In genomic region chr9:71128911-71129310, GRCm38 (mm10) we compare ENCODE assay signal across 9 mouse cellular contexts. TPM values are rescaled to one million over a fixed set of nuclear protein-coding genes. Genes with fewer than 3 reads are reported as not detected.
DNase-seq lines count a peak whose midpoint lies in the region; ATAC-seq and TF ChIP-seq lines count a peak whose summit lies in the region.
"Had no signal": no experiment of that assay in that cellular context is flagged by ENCODE, and none has a peak within 500 bp of the region (broad histone marks: within the 10 kb centered on the region; RNA-seq: fewer than 3 reads in every experiment).

No protein-coding gene starts in this region.

- peak; percentile 21 for DNase-seq in heart, adult 2 months
- DNase-seq in adipocyte (ENCODE audit: low spot score) = peak; percentile 45
- peak; percentile 84 for DNase-seq in embryo, embryonic 10 days (ENCODE audit: low spot score)
- peak; percentile 77 for DNase-seq in heart, postnatal 4 days
- peak; percentile 54 to 66 for DNase-seq in left cerebral cortex, postnatal 10 days (ENCODE audit: extremely low spot score in 1 of 2, low spot score in 2 of 2)
- DNase-seq in monocyte, adult 2 months (ENCODE audit: low read depth in 1 of 2, low spot score in 2 of 2) = peak; percentile 26 to 48
- DNase-seq in thymus, adult 2 months = peak; percentile 62

- H3K4me2 ChIP-seq in heart, embryonic 11.5 days = no peak overlapping the region
- H3K4me2 ChIP-seq: neural tube, embryonic 13.5 days had no signal

- intact Hi-C loops in heart, adult 2 months (cut with DNase I) = loop anchor here (5.0 to 10.0 kb wide), 2 partner anchors 493 to 724 kb away; no protein-coding TSS in a partner anchor
- intact Hi-C loops in left cerebral cortex, postnatal 10 days (cut with DNase I) = no loop called here

- no peak for TF ChIP-seq EP300 in heart, adult 2 months (IDR thresholded peaks at IDR 0.05; ENCODE audit: insufficient read depth, low read depth, low read length)

- no peak overlapping the region for H3K27ac ChIP-seq in heart, adult 2 months
- no peak overlapping the region for H3K27ac ChIP-seq in heart, embryonic 11.5 days (ENCODE audit: low read depth, low read length)
- no peak overlapping the region for H3K27ac ChIP-seq in thymus, adult 2 months (ENCODE audit: control insufficient read depth, insufficient read depth, low read length)
- H3K27ac ChIP-seq: neural tube, embryonic 13.5 days had no signal

- H3K9me3 ChIP-seq in heart, embryonic 11.5 days (replicated peaks; ENCODE audit: control insufficient read depth, low read length) = no peaks in the 10 kb centered on the region
- H3K9me3 ChIP-seq: neural tube, embryonic 13.5 days had no signal

- no peak overlapping the region for H3K4me3 ChIP-seq in heart, adult 2 months
- no peak overlapping the region for H3K4me3 ChIP-seq in heart, embryonic 11.5 days (ENCODE audit: low read depth, low read length)
- H3K4me3 ChIP-seq in thymus, adult 2 months (ENCODE audit: control insufficient read depth, insufficient read depth, low read length) = no peak overlapping the region
- H3K4me3 ChIP-seq: neural tube, embryonic 13.5 days had no signal

- H3K9ac ChIP-seq in heart, adult 2 months (ENCODE audit: low read depth, low read length) = no peak overlapping the region
- no peak overlapping the region for H3K9ac ChIP-seq in heart, embryonic 11.5 days (ENCODE audit: low read depth, low read length)
- H3K9ac ChIP-seq: neural tube, embryonic 13.5 days had no signal

- H3K4me1 ChIP-seq in heart, adult 2 months (ENCODE audit: control insufficient read depth, insufficient read depth, low read length) = no peaks in the 10 kb centered on the region
- no peaks in the 10 kb centered on the region for H3K4me1 ChIP-seq in heart, embryonic 11.5 days (ENCODE audit: control insufficient read depth, insufficient read depth, low read length)
- no peaks in the 10 kb centered on the region for H3K4me1 ChIP-seq in thymus, adult 2 months (replicated peaks; ENCODE audit: control insufficient read depth, insufficient read depth, low read length)
- H3K4me1 ChIP-seq: neural tube, embryonic 13.5 days had no signal

- H3K27me3 ChIP-seq in heart, adult 2 months (ENCODE audit: control insufficient read depth, insufficient read depth, low read length) = no peaks in the 10 kb centered on the region
- 0 out of 2 replicates have a peak, but pooled peaks cover 4% of the 10 kb centered on the region for H3K27me3 ChIP-seq in heart, embryonic 11.5 days (ENCODE audit: control insufficient read depth, insufficient read depth, low read length)
- no peaks in the 10 kb centered on the region for H3K27me3 ChIP-seq in thymus, adult 2 months (ENCODE audit: control insufficient read depth, insufficient read depth, low read length)
- H3K27me3 ChIP-seq: neural tube, embryonic 13.5 days had no signal

- no peak for ATAC-seq in heart, embryonic 11.5 days (replicated peaks; ENCODE audit: insufficient number of reproducible peaks, low FRiP score, low TSS enrichment)

- WGBS in heart, adult 2 months = 53% methylated on average over 5 of the region's 5 CpGs
- WGBS in heart, embryonic 11.5 days (ENCODE audit: insufficient replicate concordance) = 57% methylated on average over 5 of the region's 5 CpGs
- 53% methylated on average over 5 of the region's 5 CpGs for WGBS in thymus, adult 2 months

- TF ChIP-seq POLR2A in heart, adult 2 months (IDR thresholded peaks at IDR 0.05; ENCODE audit: insufficient read depth, low read depth, low read length) = no peak
- TF ChIP-seq POLR2A in thymus, adult 2 months (IDR thresholded peaks at IDR 0.05; ENCODE audit: control insufficient read depth, extremely low read depth, insufficient read depth, low read length, poor library complexity) = no peak

- H3K36me3 ChIP-seq in heart, adult 2 months (ENCODE audit: control insufficient read depth, insufficient read depth, low read length) = no peaks in the 10 kb centered on the region
- no peaks in the 10 kb centered on the region for H3K36me3 ChIP-seq in heart, embryonic 11.5 days (ENCODE audit: control insufficient read depth, insufficient read depth, low read length)
- no peaks in the 10 kb centered on the region for H3K36me3 ChIP-seq in thymus, adult 2 months (ENCODE audit: control insufficient read depth, insufficient read depth, low read length)
- H3K36me3 ChIP-seq: neural tube, embryonic 13.5 days had no signal

- TF ChIP-seq CTCF in heart, adult 2 months (IDR thresholded peaks at IDR 0.05) = peak; percentile 74
- no peak for TF ChIP-seq CTCF in thymus, adult 2 months (IDR thresholded peaks at IDR 0.05; ENCODE audit: borderline replicate concordance, control insufficient read depth, extremely low read depth, insufficient read depth, low read length, poor library complexity)

- no peaks in the 10 kb centered on the region for H3K79me2 ChIP-seq in heart, adult 2 months (replicated peaks; ENCODE audit: control insufficient read depth, insufficient read depth, low read length)

RNA-seq across cellular contexts. Expression of gene Aqp9, which starts 39.6 kb away (rescaled TPM):
- under 1 TPM; 0.45 to 0.57 TPM for total RNA-seq in heart, adult 2 months (2021)
- polyA plus RNA-seq in heart, adult 2 months (2012; rRNA removed) = 0.06 and 0.66 TPM in 2 replicates
- 0.10 and 0.36 TPM in 2 replicates for polyA plus RNA-seq in heart, embryonic 11.5 days (2014; fragmentation: Nextera tagmentation; extraction: Ambion mirVana)
- under 1 TPM; 0.09 to 0.24 TPM for total RNA-seq in heart, postnatal 4 days (2021)
- total RNA-seq in left cerebral cortex, postnatal 10 days (2021) = 1 to 10 TPM; 1.9 to 2.4 TPM
- 1.2 and 1.5 TPM in 2 replicates for polyA plus RNA-seq in thymus, adult 2 months (2012; rRNA removed)

Comparison
In these comparisons a context has a peak if more than half of its experiments do, and no peak if none do; other contexts are left out.
1. DNase-seq: peak in every context shown above with its lines; median percentile 84 in embryo, embryonic 10 days; 77 in heart, postnatal 4 days; 62 in thymus, adult 2 months; 60 in left cerebral cortex, postnatal 10 days; 45 in adipocyte; 37 in monocyte, adult 2 months; 21 in heart, adult 2 months.